Mouse (Mus musculus) stomach, postnatal 0 days (tissue): ENCODE data around the gene Zcrb1. TPM values are rescaled to one million over a fixed set of nuclear protein-coding genes. Genes with fewer than 3 reads are reported as not detected.

Experiments
- ATAC-seq: fragments of 200-750 bp; cut with Nextera tagmentation; 2 replicates; pipeline ENCODE4 v1.8.0; 2017; ENCODE audit not compliant: low FRiP score, low TSS enrichment
- DNase-seq: peaks from one replicate; pipeline ENCODE4 v3.0.0-alpha.2; 2016; ENCODE audit warnings: low spot score
- H3K27ac ChIP-seq: fragments of 300-500 bp; sonication (generic); replicated peaks from 2 replicates; pipeline ENCODE4 v1.5.1; 2014; ENCODE audit warnings: mild to moderate bottlenecking, control low read depth
- H3K27me3 ChIP-seq: fragments of 300-500 bp; sonication (generic); 2 replicates; pipeline ENCODE4 v1.6.1; 2014; ENCODE audit warnings: low read length; ENCODE audit not compliant: control insufficient read depth, insufficient read depth
- H3K36me3 ChIP-seq: fragments of 300-500 bp; sonication (generic); 2 replicates; pipeline ENCODE4 v1.6.1; 2014; ENCODE audit warnings: low read length, mixed read lengths; ENCODE audit not compliant: control insufficient read depth, insufficient read depth
- H3K4me1 ChIP-seq: fragments of 300-500 bp; sonication (generic); replicated peaks from 2 replicates; pipeline ENCODE4 v1.6.1; 2014; ENCODE audit warnings: antibody characterized with exemption; ENCODE audit not compliant: control insufficient read depth, insufficient read depth
- H3K4me2 ChIP-seq: fragments of 300-500 bp; sonication (generic); replicated peaks from 2 replicates; pipeline ENCODE4 v1.6.1; 2014; ENCODE audit warnings: low read depth, mild to moderate bottlenecking, control low read depth, moderate library complexity
- H3K4me3 ChIP-seq: fragments of 300-500 bp; sonication (generic); 2 replicates; pipeline ENCODE4 v1.5.1; 2014; ENCODE audit warnings: low read depth, low read length, control low read depth
- H3K9ac ChIP-seq: fragments of 300-500 bp; sonication (generic); 2 replicates; pipeline ENCODE4 v1.6.1; 2014; ENCODE audit warnings: mild to moderate bottlenecking, low read length, control low read depth, mixed read lengths
- H3K9me3 ChIP-seq: fragments of 300-500 bp; sonication (generic); 2 replicates; pipeline ENCODE4 v1.6.1; 2016; ENCODE audit warnings: low read length; ENCODE audit not compliant: control insufficient read depth
- CTCF ChIP-seq: IDR thresholded peaks from 2 replicates; pipeline ENCODE4 v1.5.1; 2016; ENCODE audit warnings: antibody characterized with exemption, low read depth, mild to moderate bottlenecking, moderate library complexity
- EP300 ChIP-seq: optimal IDR thresholded peaks from 2 replicates; pipeline ENCODE3; 2016; ENCODE audit warnings: antibody characterized with exemption
- WGBS: fragments of 180-500 bp; shearing (Covaris S2); extraction: QIAGEN DNeasy Blood & Tissue Kit; methylation state at CpG from one replicate; pipeline ENCODE4 v1.1.7; 2014; 5-methylcytosine and 5-hydroxymethylcytosine counted together
- polyA plus RNA-seq: library from polyadenylated mRNA; unstranded; fragments of >200 nt; fragmentation: Nextera tagmentation; extraction: Ambion mirVana; gene quantifications from 2 replicates; pipeline ENCODE4 v1.2.1, GENCODE M21; 2015

Zcrb1 gene
- 86.8 and 90.7 TPM in 2 replicates for polyA plus RNA-seq

- H3K27me3 ChIP-seq: no peaks in the 10 kb centered on the region
- under 1% methylated on average over 94 of the region's 100 CpGs for WGBS
- ATAC-seq (peak; percentile 96), DNase-seq (peak; percentile 91)
- peak within 1 kb of the TSS; percentile 98 for H3K9ac ChIP-seq
- H3K9me3 ChIP-seq: no peaks in the 10 kb centered on the region
- peak within 1 kb of the TSS; percentile 88 for H3K27ac ChIP-seq
- no peaks in the 10 kb centered on the region for H3K36me3 ChIP-seq
- H3K4me2 ChIP-seq: peak within 1 kb of the TSS; percentile 64
- H3K4me3 ChIP-seq: peak within 1 kb of the TSS; percentile 98
- TF ChIP-seq EP300 (no peak), CTCF (0 out of 2 replicates have a peak, but pooled peaks have one; percentile 14)
- no peaks in the 10 kb centered on the region for H3K4me1 ChIP-seq
Observed at GRCm38 (mm10) chr15:93397826-93398698, at the start of gene Zcrb1, which contains the start of gene Pphln1. TSS of gene Zcrb1 (minus strand) at chr15:93398334. TSS of gene Pphln1 (plus strand) at chr15:93398350.

- no peak overlapping the region for H3K4me3 ChIP-seq
- H3K4me2 ChIP-seq: no peak overlapping the region
- ATAC-seq (no peak), DNase-seq (peak; percentile 21)
- no peak for TF ChIP-seq CTCF
- no peak for TF ChIP-seq EP300
- H3K27ac ChIP-seq: no peak overlapping the region
- H3K27me3 ChIP-seq: no peaks in the 10 kb centered on the region
- H3K9ac ChIP-seq: no peak overlapping the region
- no peaks in the 10 kb centered on the region for H3K9me3 ChIP-seq
- WGBS: 67% methylated on average over 6 of the region's 6 CpGs
- H3K36me3 ChIP-seq: peaks cover 12% of the 10 kb centered on the region
- H3K4me1 ChIP-seq: no peaks in the 10 kb centered on the region
Observed at GRCm38 (mm10) chr15:93443676-93444075, 45.5 kb upstream of the Zcrb1 start.

DNA sequence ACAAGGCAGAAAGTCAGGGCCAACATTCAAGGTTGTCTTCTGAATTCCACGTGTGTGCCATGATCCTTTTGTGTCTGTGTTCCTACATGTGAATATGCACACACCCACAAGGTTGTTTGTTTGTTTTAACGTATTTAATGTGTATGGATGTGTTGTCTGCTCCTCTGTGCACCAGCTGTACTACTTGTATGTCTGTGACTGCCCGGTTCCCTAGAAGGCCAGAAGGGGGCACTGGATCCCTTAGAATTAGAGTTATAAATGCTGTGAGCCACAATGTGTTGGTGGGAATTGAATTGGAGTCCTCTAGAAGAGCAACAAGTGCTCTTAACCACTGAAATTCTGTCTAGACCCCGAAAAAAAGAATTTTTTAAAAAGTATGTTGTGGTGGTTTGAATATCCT lies 44.1 kb upstream of the Zcrb1 start:
- no peak overlapping the region for H3K9ac ChIP-seq
- no peak overlapping the region for H3K4me3 ChIP-seq
- H3K9me3 ChIP-seq: no peaks in the 10 kb centered on the region
- H3K4me2 ChIP-seq: no peak overlapping the region
- ATAC-seq: no peak
- no peaks in the 10 kb centered on the region for H3K27me3 ChIP-seq
- H3K27ac ChIP-seq: no peak overlapping the region
- WGBS: 92% methylated on average over 4 of the region's 4 CpGs
- TF ChIP-seq CTCF (peak; percentile 39), EP300 (no peak)
- no peaks in the 10 kb centered on the region for H3K4me1 ChIP-seq
- DNase-seq: no peak
- H3K36me3 ChIP-seq: peaks cover 12% of the 10 kb centered on the region

- WGBS: 49% methylated on average over 5 of the region's 5 CpGs
- H3K4me1 ChIP-seq: no peaks in the 10 kb centered on the region
- no peak overlapping the region for H3K9ac ChIP-seq
- peaks cover 11% of the 10 kb centered on the region for H3K36me3 ChIP-seq
- H3K9me3 ChIP-seq: no peaks in the 10 kb centered on the region
- H3K4me2 ChIP-seq: no peak overlapping the region
- H3K27ac ChIP-seq: no peak overlapping the region
- H3K27me3 ChIP-seq: no peaks in the 10 kb centered on the region
- ATAC-seq (no peak), DNase-seq (peak; percentile 58)
- TF ChIP-seq EP300 (no peak), CTCF (peak; percentile 97)
- H3K4me3 ChIP-seq: no peak overlapping the region
Observed at GRCm38 (mm10) chr15:93438663-93439062, 40.5 kb upstream of the Zcrb1 start.

DNA sequence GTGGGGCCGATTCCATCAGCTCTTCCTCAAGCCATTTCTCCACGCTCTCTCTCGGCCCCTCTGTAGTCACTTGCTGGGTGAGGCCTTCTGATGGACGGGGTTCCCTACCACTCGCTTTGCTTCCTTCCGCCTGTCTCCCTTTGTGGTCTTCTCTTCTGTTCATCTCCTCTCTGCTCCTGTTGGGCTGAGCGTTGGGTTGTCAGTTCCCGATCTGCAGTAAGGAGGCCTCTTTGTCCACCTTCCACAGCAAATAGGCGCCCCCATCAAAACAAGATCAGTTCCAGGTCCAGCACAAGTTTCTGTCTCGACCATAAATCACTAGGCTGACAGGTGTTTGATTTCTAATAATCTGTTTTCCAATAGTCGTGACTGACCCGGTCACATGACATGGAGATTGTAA lies 37.9 kb upstream of the Zcrb1 start:
- no peak overlapping the region for H3K9ac ChIP-seq
- 77% methylated on average over 12 of the region's 12 CpGs for WGBS

DNA sequence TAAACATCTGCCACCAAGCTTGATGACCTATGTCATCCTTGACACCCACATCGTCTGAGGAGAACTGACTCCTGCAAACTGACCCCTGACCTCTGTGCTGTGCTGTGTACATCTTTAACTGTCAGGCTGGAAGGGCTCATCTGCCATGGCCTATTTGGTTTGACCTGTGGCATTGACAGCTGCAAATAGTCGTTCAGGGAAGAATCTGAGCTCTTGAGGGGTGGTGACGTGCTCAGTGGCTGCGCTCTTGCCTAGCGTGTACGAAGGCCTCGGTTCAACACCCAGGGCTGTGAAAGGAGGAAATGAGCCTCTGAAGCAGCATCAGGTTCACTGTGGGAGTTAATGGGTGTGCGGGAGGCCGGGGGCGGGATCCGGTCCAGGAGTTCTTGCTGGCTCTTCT lies 35.7 kb upstream of the Zcrb1 start:
- 40% methylated on average over 11 of the region's 11 CpGs for WGBS
- Histone ChIP-seq H3K9me3 (no peaks in the 10 kb centered on the region), H3K4me2 (no peak overlapping the region), H3K9ac (no peak overlapping the region), H3K36me3 (no peaks in the 10 kb centered on the region), H3K4me3 (no peak overlapping the region), H3K27me3 (no peaks in the 10 kb centered on the region), H3K27ac (no peak overlapping the region), H3K4me1 (no peaks in the 10 kb centered on the region)
- ATAC-seq (no peak), DNase-seq (no peak)
- TF ChIP-seq EP300 (no peak), CTCF (no peak)

More for the DNA sequence above, 37.9 kb upstream of the Zcrb1 start:
- no peaks in the 10 kb centered on the region for H3K9me3 ChIP-seq
- H3K36me3 ChIP-seq: no peaks in the 10 kb centered on the region
- H3K4me1 ChIP-seq: no peaks in the 10 kb centered on the region
- H3K4me3 ChIP-seq: no peak overlapping the region
- no peak overlapping the region for H3K4me2 ChIP-seq
- DNase-seq (no peak), ATAC-seq (no peak)
- TF ChIP-seq EP300: no peak
- TF ChIP-seq CTCF: no peak
- H3K27me3 ChIP-seq: no peaks in the 10 kb centered on the region
- H3K27ac ChIP-seq: no peak overlapping the region
